Mouse (Mus musculus) testis, adult 2 months (tissue): ENCODE results near the gene Kcne2.

Experiments
- CTCF ChIP-seq: fragments of 200-500 bp; IDR thresholded peaks from 2 replicates; pipeline ENCODE4 v1.5.1; 2012; ENCODE audit warnings: low read depth, mild to moderate bottlenecking, inconsistent platforms, low read length, moderate library complexity; ENCODE audit not compliant: control insufficient read depth, insufficient read depth, insufficient replicate concordance
- POLR2A ChIP-seq: fragments of 200-500 bp; IDR thresholded peaks from 2 replicates; pipeline ENCODE4 v1.6.1; 2012; ENCODE audit warnings: low read depth, mild to moderate bottlenecking, inconsistent platforms, low read length, moderate library complexity; ENCODE audit not compliant: control insufficient read depth

GRCm38 (mm10) chr16:92324309-92325061, 32.3 kb downstream of the Kcne2 start:
- TF ChIP-seq POLR2A = no peak
- no peak for TF ChIP-seq CTCF
